Mouse (Mus musculus) urinary bladder, postnatal 0 days (tissue): ENCODE results near the gene Ccr1l1. TPM values are rescaled to one million over a fixed set of nuclear protein-coding genes. Genes with fewer than 3 reads are reported as not detected.

Experiments
- polyA plus RNA-seq: library from polyadenylated mRNA; unstranded; fragments of >200 nt; fragmentation: Nextera tagmentation; extraction: Ambion mirVana; gene quantifications from 2 replicates; pipeline ENCODE4 v1.2.1, GENCODE M21; 2015

Gene Ccr1l1
- polyA plus RNA-seq = not detected in 2 replicates

DNA sequence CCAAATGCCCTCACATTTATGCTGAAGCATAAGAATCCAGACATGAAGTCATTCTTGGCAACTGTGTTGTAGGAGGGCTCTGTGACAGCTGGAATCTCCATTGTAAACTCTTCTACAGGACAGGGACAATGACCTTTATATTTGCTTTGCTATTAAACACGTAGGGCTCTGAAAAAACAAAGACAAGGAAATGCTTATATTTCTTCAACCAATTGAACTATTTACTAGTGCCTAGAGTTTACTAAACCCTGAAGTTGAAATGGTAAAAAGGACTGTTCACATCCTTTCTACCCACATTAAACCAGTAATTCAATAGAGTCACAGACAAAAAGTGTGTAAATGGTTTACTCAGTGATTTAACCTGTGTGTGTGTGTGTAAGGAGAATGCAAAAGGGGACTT is at the start of gene Ccr1l1:
TSS of gene Ccr1l1 (minus strand) at position 101 of the 400 bp plus-strand sequence.

DNA sequence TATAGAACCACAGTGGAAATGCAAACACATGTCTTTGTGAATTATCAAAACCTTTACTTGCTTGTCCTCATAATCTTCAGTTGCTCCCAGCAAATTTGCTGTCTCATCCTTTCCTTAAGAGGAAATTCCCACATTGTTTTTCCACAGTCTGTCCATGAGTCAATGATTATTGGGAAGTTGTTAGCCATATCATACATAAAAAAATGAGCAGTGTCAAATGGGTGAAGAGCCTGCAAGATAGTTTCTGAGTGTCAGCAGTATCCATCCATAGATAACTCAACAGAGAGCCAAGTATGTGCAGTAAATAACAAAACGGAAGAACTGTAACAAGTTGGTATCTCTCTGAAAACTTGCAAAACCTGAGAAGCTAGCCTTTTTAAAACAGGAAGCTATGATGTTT is 43.5 kb upstream of the Ccr1l1 start, which contains the start of gene Ccr3:
TSS of gene Ccr3 (plus strand) at position 301 of the 400 bp plus-strand sequence.

DNA sequence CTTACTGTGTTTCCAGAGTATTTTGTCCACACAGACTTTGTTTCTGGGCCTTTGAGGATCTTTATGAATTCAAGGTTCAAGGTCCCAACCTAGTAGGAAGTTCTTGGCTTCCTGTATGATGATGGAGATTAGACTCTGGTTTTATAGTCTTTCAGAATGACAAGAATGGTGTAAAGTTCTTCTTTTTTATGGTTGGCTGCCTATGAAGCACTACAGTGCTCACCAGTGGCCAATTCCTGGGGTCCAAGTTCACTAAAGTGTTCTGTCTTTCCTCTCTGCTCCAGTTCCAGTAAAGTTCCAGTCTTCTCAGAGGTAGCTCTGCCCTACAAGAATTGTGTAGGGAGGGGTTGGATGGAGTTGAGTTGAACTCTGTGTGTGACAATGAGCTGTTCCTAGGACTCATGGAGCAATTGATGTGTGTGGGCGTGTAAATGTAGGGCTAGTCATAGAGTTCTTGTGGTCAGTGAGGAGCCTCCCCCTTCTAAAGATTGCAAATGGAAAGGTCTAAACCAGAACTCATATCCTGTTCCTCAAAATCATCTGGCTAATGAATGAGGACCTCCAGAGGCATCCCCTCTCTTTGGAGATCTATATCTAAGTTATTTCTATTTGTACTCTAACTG is 9.8 kb downstream of the Ccr1l1 start, which contains the start of gene Ccr1:
TSS of gene Ccr1 (minus strand) at position 403 of the 623 bp plus-strand sequence.

Other genes starting within 250 kb of the Ccr1l1 start
- gene Cxcr6, start 171.9 kb downstream of the Ccr1l1 start, polyA plus RNA-seq = 0.12 and 0.16 TPM in 2 replicates
- 10.4 and 11.1 TPM in 2 replicates for gene Fyco1, start 126.5 kb downstream of the Ccr1l1 start, polyA plus RNA-seq
- gene Xcr1, start 116.4 kb downstream of the Ccr1l1 start, polyA plus RNA-seq = not detected in 2 replicates
- 4.2 and 23.2 TPM in 2 replicates for gene Ccr1, start 9.7 kb downstream of the Ccr1l1 start, polyA plus RNA-seq
- gene Ccr3, start 43.6 kb upstream of the Ccr1l1 start, polyA plus RNA-seq = 0.14 and 0.16 TPM in 2 replicates
- gene Ccr2, start 123.5 kb upstream of the Ccr1l1 start, polyA plus RNA-seq = 1.0 and 1.4 TPM in 2 replicates
- 1.4 and 12.4 TPM in 2 replicates for gene Ccr5, start 143.1 kb upstream of the Ccr1l1 start, polyA plus RNA-seq